Mouse (Mus musculus) heart, embryonic 14.5 days (tissue): ENCODE measurements around the gene Noxo1. TPM values are rescaled to one million over a fixed set of nuclear protein-coding genes. Genes with fewer than 3 reads are reported as not detected.

Experiments
- ATAC-seq: fragments of 200-750 bp; cut with Nextera tagmentation; 2 replicates; pipeline ENCODE4 v1.8.0; 2017; ENCODE audit warnings: low read depth, moderate TSS enrichment; ENCODE audit not compliant: insufficient number of reproducible peaks, insufficient read depth, low FRiP score
- H3K27ac ChIP-seq, 2 experiments: fragments of 200-500 bp in 1 of 2; fragments of 300-500 bp in 1 of 2; sonication (generic) in 1 of 2; replicated peaks in 1 of 2; 2 replicates each; pipeline ENCODE4 v1.5.1; 2012 to 2014; ENCODE audit warnings: low read depth in 2 of 2, low read length in 2 of 2, control low read depth in 1 of 2, mild to moderate bottlenecking in 1 of 2, mixed read lengths in 1 of 2; ENCODE audit not compliant: control insufficient read depth in 1 of 2, insufficient read depth in 1 of 2
- H3K27me3 ChIP-seq: fragments of 300-500 bp; sonication (generic); 2 replicates; pipeline ENCODE4 v1.6.1; 2014; ENCODE audit warnings: mild to moderate bottlenecking, low read length, control low read depth; ENCODE audit not compliant: control insufficient read depth, insufficient read depth
- H3K36me3 ChIP-seq: fragments of 300-500 bp; sonication (generic); 2 replicates; pipeline ENCODE4 v1.6.1; 2014; ENCODE audit warnings: mild to moderate bottlenecking, control low read depth, low read length, mixed read lengths; ENCODE audit not compliant: control insufficient read depth, insufficient read depth
- H3K4me1 ChIP-seq, 2 experiments: fragments of 200-500 bp in 1 of 2; fragments of 300-500 bp in 1 of 2; sonication (generic) in 1 of 2; 2 replicates each; pipeline ENCODE4 v1.6.1; 2012 to 2014; ENCODE audit warnings: low read length in 2 of 2, control low read depth in 1 of 2, mixed read lengths in 1 of 2; ENCODE audit not compliant: control insufficient read depth in 2 of 2, insufficient read depth in 2 of 2
- H3K4me2 ChIP-seq: fragments of 300-500 bp; sonication (generic); 2 replicates; pipeline ENCODE4 v1.6.1; 2014; ENCODE audit warnings: mild to moderate bottlenecking, low read length
- H3K4me3 ChIP-seq, 2 experiments: fragments of 200-500 bp in 1 of 2; fragments of 300-500 bp in 1 of 2; sonication (generic) in 1 of 2; 2 replicates each; pipeline ENCODE4 v1.5.1; 2012 to 2014; ENCODE audit warnings: low read length in 2 of 2, mild to moderate bottlenecking in 2 of 2, control low read depth in 1 of 2, low read depth in 1 of 2, moderate library complexity in 1 of 2; ENCODE audit not compliant: control insufficient read depth in 1 of 2, insufficient read depth in 1 of 2
- H3K9ac ChIP-seq: fragments of 300-500 bp; sonication (generic); 2 replicates; pipeline ENCODE4 v1.6.1; 2014; ENCODE audit warnings: mild to moderate bottlenecking, low read length
- H3K9me3 ChIP-seq: fragments of 300-500 bp; sonication (generic); 2 replicates; pipeline ENCODE4 v1.6.1; 2016; ENCODE audit warnings: low read length, control low read depth; ENCODE audit not compliant: control insufficient read depth
- WGBS: fragments of 180-500 bp; shearing (Covaris S2); extraction: QIAGEN DNeasy Blood & Tissue Kit; methylation state at CpG from one replicate; pipeline ENCODE4 v1.1.7; 2014; 5-methylcytosine and 5-hydroxymethylcytosine counted together
- polyA plus RNA-seq: library from polyadenylated mRNA; unstranded; fragments of >200 nt; fragmentation: Nextera tagmentation; extraction: Ambion mirVana; gene quantifications from 2 replicates; pipeline ENCODE4 v1.2.1, GENCODE M21; 2014

Gene Noxo1
- polyA plus RNA-seq, 1 experiment from 2014 or later, result 0.68 TPM

- 67% methylated on average over 17 of the region's 17 CpGs for WGBS
- no peak for ATAC-seq
- no peak overlapping the region for H3K4me3 ChIP-seq
- no peak overlapping the region for H3K4me2 ChIP-seq
- no peaks in the 10 kb centered on the region for H3K9me3 ChIP-seq
- H3K9ac ChIP-seq, result no peak overlapping the region
- peaks cover 11 to 18% of the 10 kb centered on the region in 2 experiments for H3K4me1 ChIP-seq
- no peaks in the 10 kb centered on the region for H3K27me3 ChIP-seq
- H3K36me3 ChIP-seq, result no peaks in the 10 kb centered on the region
- H3K27ac ChIP-seq, result no peak overlapping the region
These were observed 32.1 kb downstream of the Noxo1 start for GRCm38 (mm10) chr17:24728184-24728583.

DNA sequence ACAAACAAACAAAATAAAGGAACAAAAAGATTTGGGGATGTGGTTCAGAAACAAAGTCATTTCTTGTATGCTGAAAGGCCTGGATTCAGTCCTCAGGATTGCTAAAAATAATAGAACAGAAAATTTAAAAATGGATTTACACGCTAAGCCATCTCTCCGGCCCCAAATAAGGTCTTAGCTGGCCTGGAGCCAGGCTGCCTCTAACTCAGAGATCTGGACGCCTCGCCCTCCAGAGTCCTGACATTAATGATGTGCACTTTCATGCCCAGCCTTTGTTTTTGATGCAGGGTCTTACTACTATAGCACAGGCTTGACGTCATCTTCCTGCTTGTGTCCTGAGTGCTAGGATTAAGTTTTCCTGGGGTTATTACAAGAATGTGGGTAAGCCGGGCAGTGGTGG, 33.0 kb downstream of the Noxo1 start:
- no peak overlapping the region for H3K4me3 ChIP-seq
- no peaks in the 10 kb centered on the region for H3K36me3 ChIP-seq
- H3K27ac ChIP-seq, result no peak overlapping the region
- 52% methylated on average over 6 of the region's 6 CpGs for WGBS
- H3K27me3 ChIP-seq, result no peaks in the 10 kb centered on the region
- peaks cover 11 to 15% of the 10 kb centered on the region in 2 experiments for H3K4me1 ChIP-seq
- ATAC-seq, result no peak
- no peak overlapping the region for H3K4me2 ChIP-seq
- no peaks in the 10 kb centered on the region for H3K9me3 ChIP-seq
- no peak overlapping the region for H3K9ac ChIP-seq

GRCm38 (mm10) chr17:24730787-24731186, 34.8 kb downstream of the Noxo1 start:
- Histone ChIP-seq H3K9me3 (no peaks in the 10 kb centered on the region), H3K4me3 (no peak overlapping the region), H3K27ac (no peak overlapping the region), H3K36me3 (no peaks in the 10 kb centered on the region), H3K4me2 (no peak overlapping the region), H3K4me1 (peaks cover 9 to 13% of the 10 kb centered on the region in 2 experiments), H3K27me3 (no peaks in the 10 kb centered on the region), H3K9ac (no peak overlapping the region)
- no peak for ATAC-seq
- 78% methylated on average over 14 of the region's 14 CpGs for WGBS

DNA sequence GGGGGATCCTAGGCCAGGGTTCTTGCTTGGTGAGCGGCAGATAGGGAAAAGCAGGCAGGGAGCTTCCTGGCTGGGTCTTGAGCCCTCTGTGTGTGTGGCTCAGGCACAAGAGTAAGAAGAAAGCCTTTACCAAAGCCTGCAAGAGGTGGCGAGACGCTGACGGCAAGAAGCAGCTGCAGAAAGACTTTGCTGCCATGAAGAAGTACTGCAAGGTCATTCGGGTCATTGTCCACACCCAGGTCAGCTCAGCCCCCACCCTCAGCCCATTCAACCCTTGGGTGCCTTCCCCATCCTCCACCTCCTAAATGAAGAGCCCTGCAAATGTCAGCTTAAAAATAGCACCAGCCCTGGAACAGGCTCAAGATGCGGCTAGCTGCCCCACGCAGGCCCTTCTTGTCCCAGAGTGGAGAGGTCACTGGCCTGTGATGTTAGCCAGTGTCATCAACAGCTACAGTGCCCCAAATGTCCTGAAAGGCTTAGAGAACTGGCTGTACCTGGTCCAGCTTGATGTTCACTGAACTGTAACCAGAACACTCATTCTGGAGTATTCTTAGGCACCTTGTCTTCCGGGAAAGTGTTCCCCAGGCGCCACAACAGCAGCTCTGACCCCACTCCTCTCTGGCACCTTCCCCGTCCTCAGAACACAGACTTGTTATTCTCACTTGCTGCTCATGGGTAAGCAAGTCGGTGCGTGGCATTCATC, 36.4 kb downstream of the Noxo1 start:
- Histone ChIP-seq H3K4me3 (no peak overlapping the region), H3K4me2 (0 out of 2 replicates have a peak overlapping the region, but pooled peaks have one; percentile 7), H3K27me3 (no peaks in the 10 kb centered on the region), H3K27ac (peak overlapping the region; percentile 49 to 68), H3K36me3 (no peaks in the 10 kb centered on the region), H3K9ac (peak overlapping the region; percentile 5; the same call in 1 of the 2 replicates), H3K4me1 (peaks cover 13 to 22% of the 10 kb centered on the region in 2 experiments), H3K9me3 (no peaks in the 10 kb centered on the region)
- WGBS, result 67% methylated on average over 12 of the region's 12 CpGs
- no peak for ATAC-seq

- Histone ChIP-seq H3K36me3 (no peaks in the 10 kb centered on the region), H3K27me3 (no peaks in the 10 kb centered on the region), H3K9me3 (no peaks in the 10 kb centered on the region), H3K4me2 (no peak overlapping the region), H3K27ac (no peak overlapping the region), H3K4me1 (peaks cover 13 to 25% of the 10 kb centered on the region in 2 experiments), H3K9ac (no peak overlapping the region), H3K4me3 (no peak overlapping the region)
- ATAC-seq, result no peak
- 92% methylated on average over 21 of the region's 21 CpGs for WGBS
These were observed 37.5 kb downstream of the Noxo1 start for GRCm38 (mm10) chr17:24733434-24734050.

DNA sequence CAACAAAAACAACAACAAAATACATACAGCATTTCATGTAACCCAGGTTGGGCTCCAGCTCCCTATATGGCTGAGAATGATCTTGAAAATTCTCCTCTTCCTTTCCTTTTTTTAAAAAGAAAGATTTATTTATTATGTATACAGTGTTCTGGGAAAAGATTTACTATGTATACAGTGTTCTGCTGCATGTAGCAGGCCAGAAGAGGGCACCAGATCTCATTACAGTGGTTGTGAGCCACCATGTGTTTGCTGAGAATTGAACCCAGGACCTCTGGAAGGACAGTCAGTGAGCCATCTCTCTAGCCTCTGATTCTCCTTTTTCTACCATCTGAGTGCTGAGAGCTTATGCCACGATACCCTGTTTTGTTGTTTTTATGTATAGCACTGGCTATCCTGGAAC, 38.5 kb downstream of the Noxo1 start:
- 91% methylated on average over 1 of the region's 1 CpGs for WGBS
- H3K9ac ChIP-seq, result no peak overlapping the region
- H3K9me3 ChIP-seq, result no peaks in the 10 kb centered on the region
- no peaks in the 10 kb centered on the region for H3K36me3 ChIP-seq
- no peaks in the 10 kb centered on the region for H3K27me3 ChIP-seq
- H3K4me2 ChIP-seq, result no peak overlapping the region
- no peak overlapping the region for H3K4me3 ChIP-seq
- H3K27ac ChIP-seq, result no peak overlapping the region
- H3K4me1 ChIP-seq, result peaks cover 13 to 25% of the 10 kb centered on the region in 2 experiments
- no peak for ATAC-seq

DNA sequence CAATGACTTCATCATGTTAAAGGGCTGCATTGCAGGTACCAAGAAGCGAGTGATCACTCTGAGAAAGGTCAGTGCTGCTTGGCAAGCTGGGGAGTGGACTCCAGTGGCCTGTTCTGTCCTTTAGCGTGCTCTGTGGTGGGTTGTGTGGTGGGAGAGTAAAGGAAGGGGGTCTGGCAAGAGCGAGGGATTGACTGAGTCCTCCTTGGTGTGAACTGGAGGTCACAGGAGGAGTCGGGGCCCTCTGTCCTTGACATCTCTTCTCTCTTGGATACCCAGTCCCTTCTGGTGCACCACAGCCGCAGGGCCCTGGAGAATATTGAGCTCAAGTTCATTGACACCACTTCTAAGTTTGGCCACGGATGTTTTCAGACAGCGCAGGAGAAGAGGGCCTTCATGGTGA, 39.4 kb downstream of the Noxo1 start:
- 85% methylated on average over 7 of the region's 7 CpGs for WGBS
- no peak for ATAC-seq

More for the DNA sequence above, 39.4 kb downstream of the Noxo1 start:
- Histone ChIP-seq H3K9me3 (no peaks in the 10 kb centered on the region), H3K36me3 (peaks cover 8% of the 10 kb centered on the region), H3K4me3 (no peak overlapping the region), H3K4me1 (peaks cover 13 to 25% of the 10 kb centered on the region in 2 experiments), H3K27ac (no peak overlapping the region), H3K4me2 (peak overlapping the region; percentile 93; the same call in 1 of the 2 replicates), H3K27me3 (no peaks in the 10 kb centered on the region), H3K9ac (no peak overlapping the region)
